Mouse (Mus musculus) heart, adult 8-10 months (tissue): ENCODE data around the gene Hmgb4. TPM values are rescaled to one million over a fixed set of nuclear protein-coding genes. Genes with fewer than 3 reads are reported as not detected.

ENCODE experiments used
- DNase-seq: peaks from one replicate; pipeline ENCODE4 v3.0.0; 2022; ENCODE audit warnings: low spot score
- total RNA-seq, 4 experiments: library from RNA; stranded (reverse); gene quantifications; 2 replicates each; pipeline ENCODE4 v1.2.4; 2022

Hmgb4 gene
- not detected for total RNA-seq

- no peak for DNase-seq
Measured at GRCm38 (mm10) chr4:128260907-128261560, at the start of gene Hmgb4. Gene Hmgb4 (minus strand): TSS chr4:128260957.

- no peak for DNase-seq
Measured at GRCm38 (mm10) chr4:128306011-128306410, 45.3 kb upstream of the Hmgb4 start.

DNA sequence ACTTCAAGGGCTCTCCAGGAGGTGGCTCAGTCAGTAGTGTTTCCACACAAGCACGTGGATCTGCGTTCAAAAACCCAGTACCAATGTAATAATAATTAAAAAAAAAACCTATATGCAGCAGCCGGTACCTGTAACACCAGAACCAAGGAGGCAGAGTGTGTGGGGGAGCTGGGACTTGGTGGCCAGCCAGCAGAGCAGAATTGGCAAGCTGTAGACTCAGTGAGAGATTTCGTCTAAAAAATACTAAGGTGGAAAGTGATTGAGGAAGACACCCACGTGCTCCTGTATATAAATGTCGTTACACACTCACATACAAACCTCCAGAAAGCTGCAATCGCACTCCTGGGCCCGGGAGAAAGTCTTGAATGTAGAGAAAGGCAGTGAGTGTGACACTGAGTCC is 43.3 kb upstream of the Hmgb4 start:
- no peak for DNase-seq

- DNase-seq = no peak
Measured at GRCm38 (mm10) chr4:128288095-128288494, 27.3 kb upstream of the Hmgb4 start.

DNA sequence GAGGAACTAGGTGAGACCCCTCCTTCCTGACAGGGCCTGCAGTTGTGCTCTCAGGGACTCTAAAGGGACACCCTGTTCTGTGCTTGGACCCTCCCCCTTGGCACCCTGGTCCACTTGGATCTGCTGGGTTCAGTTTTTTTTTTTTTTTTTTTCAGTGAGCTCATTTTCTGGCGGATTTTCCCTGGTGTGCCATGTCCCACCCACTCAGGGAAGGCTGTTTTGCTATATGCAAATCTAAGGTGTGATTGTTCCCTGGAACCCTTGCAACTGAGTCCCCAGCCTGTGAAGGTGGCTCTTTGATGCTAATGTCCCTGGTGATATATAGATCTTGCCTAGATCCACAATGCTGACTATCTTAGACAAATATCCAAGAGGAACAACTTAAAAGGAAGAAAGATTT is 24.3 kb upstream of the Hmgb4 start:
- DNase-seq = no peak

GRCm38 (mm10) chr4:128275586-128275985 is 14.8 kb upstream of the Hmgb4 start:
- DNase-seq = no peak

DNA sequence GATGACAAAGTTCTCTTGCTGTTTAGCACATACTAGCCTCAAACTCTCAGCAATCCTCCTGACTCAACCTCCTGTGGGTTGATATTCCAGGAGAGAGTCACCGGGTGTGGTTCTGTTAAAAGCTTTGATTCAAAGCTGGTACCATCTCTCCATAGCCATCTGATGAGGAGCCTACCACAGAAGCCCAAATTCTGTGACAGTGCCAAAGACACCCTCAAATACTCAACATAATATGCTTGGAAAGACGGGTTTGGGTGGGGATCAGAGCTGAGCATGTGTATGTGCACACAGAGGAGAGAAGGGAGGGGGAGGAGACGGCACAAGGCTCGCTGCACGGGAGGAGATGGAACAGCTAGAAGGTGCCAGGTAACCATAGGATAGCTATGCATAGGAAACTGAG is 14.4 kb upstream of the Hmgb4 start:
- DNase-seq = no peak

GRCm38 (mm10) chr4:128273146-128273545 is 12.4 kb upstream of the Hmgb4 start:
- DNase-seq = no peak

GRCm38 (mm10) chr4:128272501-128272900 is 11.7 kb upstream of the Hmgb4 start:
- DNase-seq = no peak

- no peak for DNase-seq
Measured at GRCm38 (mm10) chr4:128270931-128271330, 10.2 kb upstream of the Hmgb4 start.

DNA sequence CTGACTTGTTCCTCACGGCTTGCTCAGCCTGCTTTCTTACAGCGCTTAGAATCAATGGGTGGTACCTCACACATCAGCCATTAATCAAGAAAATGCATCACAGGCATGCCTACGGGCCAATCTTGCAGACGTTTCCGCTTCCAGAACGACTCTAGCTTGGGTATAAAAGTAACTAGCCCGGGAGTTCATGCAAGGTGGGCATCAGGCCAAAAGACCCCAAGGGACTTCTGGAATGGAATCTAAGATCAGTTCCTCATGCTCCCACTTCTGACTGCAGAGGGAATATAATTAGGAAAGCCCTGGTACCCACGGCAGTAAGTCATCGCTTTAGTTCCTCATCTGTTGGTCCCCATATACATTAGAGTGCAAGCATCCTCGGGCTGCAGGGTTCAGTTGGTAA is 9.4 kb upstream of the Hmgb4 start:
- no peak for DNase-seq

GRCm38 (mm10) chr4:128269261-128269875 is 8.6 kb upstream of the Hmgb4 start:
- DNase-seq = peak; percentile 13

GRCm38 (mm10) chr4:128265341-128265740 is 4.6 kb upstream of the Hmgb4 start:
- no peak for DNase-seq

- DNase-seq = no peak
Measured at GRCm38 (mm10) chr4:128264491-128264890, 3.7 kb upstream of the Hmgb4 start.

DNA sequence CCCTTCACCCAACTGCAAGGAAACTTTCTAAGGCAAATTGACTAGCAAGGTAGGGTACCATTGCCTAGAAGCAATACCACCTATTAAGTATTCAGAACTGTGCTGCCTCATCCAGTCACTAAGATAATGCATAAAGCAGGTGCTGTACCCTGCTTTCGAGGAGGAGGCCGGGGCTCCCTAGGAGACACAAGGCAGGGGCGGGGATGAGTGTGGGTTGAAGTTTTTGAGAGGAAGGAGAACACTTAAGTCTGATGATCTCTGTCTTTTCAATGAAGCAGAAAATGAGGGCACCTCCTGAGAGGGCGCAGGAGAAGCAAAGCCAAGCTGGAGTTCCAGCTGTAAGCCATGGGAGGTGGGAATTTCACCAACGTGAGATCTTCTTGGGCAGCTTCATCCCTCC is 1.5 kb downstream of the Hmgb4 start:
- DNase-seq = no peak

- DNase-seq = no peak
Measured at GRCm38 (mm10) chr4:128248676-128249075, 12.1 kb downstream of the Hmgb4 start.

- DNase-seq = no peak
Measured at GRCm38 (mm10) chr4:128245201-128245600, 15.6 kb downstream of the Hmgb4 start.

- DNase-seq = no peak
Measured at GRCm38 (mm10) chr4:128241854-128242356, 18.9 kb downstream of the Hmgb4 start.

DNA sequence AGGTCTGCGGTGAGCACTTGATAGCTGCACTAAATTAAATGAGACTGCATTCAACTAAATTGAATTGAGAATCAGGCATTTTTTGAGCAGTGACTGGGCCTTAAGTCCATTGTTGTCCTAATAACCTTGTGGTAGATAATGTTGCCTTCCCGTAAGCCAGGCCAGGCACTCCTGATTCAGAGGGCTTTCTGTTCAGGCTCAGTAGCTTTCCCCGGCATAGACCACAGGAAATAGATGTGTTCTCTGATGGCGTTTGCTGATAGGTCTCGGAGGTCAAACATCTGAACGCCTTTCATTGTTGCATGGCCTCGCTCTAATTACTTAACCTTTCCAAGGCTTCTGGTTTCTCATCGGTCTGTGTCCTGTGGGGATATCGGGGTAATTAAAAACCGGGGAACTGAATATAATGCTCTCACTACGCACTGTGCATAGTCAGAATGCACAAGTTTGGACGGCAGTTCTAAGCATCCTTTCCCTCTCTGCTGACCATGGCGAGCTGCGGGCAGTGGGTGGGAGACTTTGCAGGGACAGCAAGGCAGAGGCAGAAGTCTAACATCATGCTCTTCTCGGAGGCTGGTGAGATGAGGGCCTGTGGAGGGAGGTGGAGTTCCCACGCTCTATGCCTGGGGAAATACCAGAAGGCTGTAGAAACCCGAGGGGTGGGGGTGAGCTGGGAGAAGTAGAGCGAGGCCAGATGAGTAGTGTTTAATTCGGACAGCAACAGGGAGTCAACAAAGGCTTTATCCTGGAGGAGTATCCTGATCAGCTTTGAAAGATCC is 19.5 kb downstream of the Hmgb4 start:
- DNase-seq = no peak

DNA sequence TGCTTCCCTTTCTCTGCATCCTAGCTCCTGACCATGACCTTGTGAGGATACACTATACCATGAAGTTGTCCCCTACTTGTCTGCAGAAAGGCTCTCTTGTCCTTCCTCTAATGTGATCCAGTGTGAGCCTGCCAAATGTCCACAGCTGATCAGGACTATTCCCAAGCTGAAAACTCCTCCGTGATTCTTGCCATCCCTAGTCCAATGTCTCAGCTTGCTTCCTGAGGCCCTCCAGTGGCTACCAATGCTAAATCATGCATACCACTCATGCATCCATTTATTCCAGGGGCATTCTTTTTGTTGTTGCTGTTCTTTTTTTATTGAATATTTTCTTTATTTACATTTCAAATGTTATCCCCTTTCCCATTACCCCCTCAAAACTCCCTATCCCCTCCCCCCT is 21.6 kb downstream of the Hmgb4 start:
- DNase-seq = no peak

DNA sequence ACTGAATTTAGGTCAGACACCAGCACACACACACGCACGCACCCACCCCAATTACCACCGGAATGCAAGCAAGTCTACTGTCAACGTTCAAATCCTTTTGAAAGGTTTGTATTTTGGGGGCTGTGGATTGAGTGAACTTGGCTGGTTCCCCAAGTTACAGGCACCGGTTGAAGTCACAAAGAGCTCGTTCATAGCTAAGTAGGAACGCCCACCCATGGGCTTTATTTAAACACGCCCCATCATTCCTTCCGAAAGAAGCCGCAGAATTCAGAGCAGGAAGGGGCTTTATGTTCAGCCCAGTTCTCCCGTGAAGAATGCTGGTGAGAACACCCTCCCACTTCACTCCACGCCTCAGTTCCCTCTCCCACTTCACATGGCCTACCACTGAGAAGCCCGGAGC is 27.3 kb downstream of the Hmgb4 start:
- no peak for DNase-seq
